Mouse (Mus musculus): Measurements from ENCODE around the gene Dph1.

GRCm38 (mm10) chr11:75172151-75173094 lies 18.6 kb downstream of the Dph1 start:
- TF ChIP-seq MAFK (IDR thresholded peaks at IDR 0.05; ENCODE audit: insufficient read depth, low read depth, low read length): no peak
- peak; percentile 9; the same call in 1 of the 2 replicates for TF ChIP-seq HCFC1 (IDR thresholded peaks at IDR 0.05; ENCODE audit: borderline replicate concordance, insufficient read depth, low read length)
- TF ChIP-seq CHD2 (IDR thresholded peaks at IDR 0.05; ENCODE audit: low read depth, low read length): no peak
- no peak for TF ChIP-seq ZC3H11A (IDR thresholded peaks at IDR 0.05; ENCODE audit: borderline replicate concordance, low read depth, low read length)
- no peak for TF ChIP-seq ZNF384 (IDR thresholded peaks at IDR 0.05; ENCODE audit: low read depth, low read length)

All from ES-E14 (cell line).